Mouse (Mus musculus) kidney, postnatal 25 days (tissue): ENCODE results near the gene Pgc.

Source experiments
- DNase-seq, 2 experiments: peaks; one replicate each; pipeline ENCODE4 v3.0.0; 2021; ENCODE audit warnings: mixed read lengths in 2 of 2

Gene Pgc

GRCm38 (mm10) chr17:47726566-47726965 is at the start of gene Pgc:
Pgc (plus strand) TSS chr17:47726842.
- DNase-seq, result no peak

- DNase-seq, result peak in 1 of 2 experiments; percentile 19
These were observed 48.4 kb upstream of the Pgc start for GRCm38 (mm10) chr17:47678238-47678637.

- DNase-seq, result no peak
These were observed 47.9 kb upstream of the Pgc start for GRCm38 (mm10) chr17:47678702-47679101.

GRCm38 (mm10) chr17:47682836-47683235 is 43.8 kb upstream of the Pgc start:
- no peak for DNase-seq

- DNase-seq, result peak; percentile 98 to 99
These were observed 39.0 kb upstream of the Pgc start for GRCm38 (mm10) chr17:47687409-47688343.

- DNase-seq, result no peak
These were observed 38.4 kb upstream of the Pgc start, which contains the start of gene Tomm6 for GRCm38 (mm10) chr17:47688344-47688607. Tomm6 (minus strand) TSS chr17:47688386.

- DNase-seq, result peak; percentile 64 to 81
These were observed 37.8 kb upstream of the Pgc start, which contains the start of gene Frs3 for GRCm38 (mm10) chr17:47688608-47689575. Frs3 (plus strand) TSS chr17:47689030.

- DNase-seq, result no peak
These were observed 36.7 kb upstream of the Pgc start for GRCm38 (mm10) chr17:47689894-47690293.

- no peak for DNase-seq
These were observed 35.0 kb upstream of the Pgc start for GRCm38 (mm10) chr17:47691650-47692049.

GRCm38 (mm10) chr17:47693671-47694441 is 32.8 kb upstream of the Pgc start:
- peak; percentile 52 to 85 for DNase-seq

- no peak for DNase-seq
These were observed 32.4 kb upstream of the Pgc start, which contains the start of gene Gm21981 for GRCm38 (mm10) chr17:47694442-47694502. Gm21981 (minus strand) TSS chr17:47694455.

GRCm38 (mm10) chr17:47694503-47695336 is 31.9 kb upstream of the Pgc start, which contains the start of gene Prickle4:
Prickle4 (minus strand) TSS chr17:47694736.
- DNase-seq, result peak; percentile 99

GRCm38 (mm10) chr17:47695337-47695710 is 31.3 kb upstream of the Pgc start:
- DNase-seq, result no peak

GRCm38 (mm10) chr17:47698156-47698555 is 28.5 kb upstream of the Pgc start:
- DNase-seq, result peak; percentile 75 to 85

- peak in 1 of 2 experiments; percentile 30 for DNase-seq
These were observed 27.6 kb upstream of the Pgc start for GRCm38 (mm10) chr17:47699055-47699454.

GRCm38 (mm10) chr17:47701793-47702192 is 24.8 kb upstream of the Pgc start:
- DNase-seq, result no peak

- no peak for DNase-seq
These were observed 23.9 kb upstream of the Pgc start for GRCm38 (mm10) chr17:47702548-47703345.

GRCm38 (mm10) chr17:47703556-47703955 is 23.1 kb upstream of the Pgc start:
- DNase-seq, result no peak

GRCm38 (mm10) chr17:47704692-47705091 is 21.9 kb upstream of the Pgc start:
- peak in 1 of 2 experiments; percentile 34 for DNase-seq

- peak in 1 of 2 experiments; percentile 26 for DNase-seq
These were observed 20.4 kb upstream of the Pgc start for GRCm38 (mm10) chr17:47706196-47706595.

GRCm38 (mm10) chr17:47707961-47708360 is 18.7 kb upstream of the Pgc start:
- peak; percentile 43 to 65 for DNase-seq
